Mouse (Mus musculus): ENCODE measurements around the gene Retreg1.
A peak's percentile ranks its signal among the peaks of the same experiment; 100 is the strongest.

Gene Retreg1

DNA sequence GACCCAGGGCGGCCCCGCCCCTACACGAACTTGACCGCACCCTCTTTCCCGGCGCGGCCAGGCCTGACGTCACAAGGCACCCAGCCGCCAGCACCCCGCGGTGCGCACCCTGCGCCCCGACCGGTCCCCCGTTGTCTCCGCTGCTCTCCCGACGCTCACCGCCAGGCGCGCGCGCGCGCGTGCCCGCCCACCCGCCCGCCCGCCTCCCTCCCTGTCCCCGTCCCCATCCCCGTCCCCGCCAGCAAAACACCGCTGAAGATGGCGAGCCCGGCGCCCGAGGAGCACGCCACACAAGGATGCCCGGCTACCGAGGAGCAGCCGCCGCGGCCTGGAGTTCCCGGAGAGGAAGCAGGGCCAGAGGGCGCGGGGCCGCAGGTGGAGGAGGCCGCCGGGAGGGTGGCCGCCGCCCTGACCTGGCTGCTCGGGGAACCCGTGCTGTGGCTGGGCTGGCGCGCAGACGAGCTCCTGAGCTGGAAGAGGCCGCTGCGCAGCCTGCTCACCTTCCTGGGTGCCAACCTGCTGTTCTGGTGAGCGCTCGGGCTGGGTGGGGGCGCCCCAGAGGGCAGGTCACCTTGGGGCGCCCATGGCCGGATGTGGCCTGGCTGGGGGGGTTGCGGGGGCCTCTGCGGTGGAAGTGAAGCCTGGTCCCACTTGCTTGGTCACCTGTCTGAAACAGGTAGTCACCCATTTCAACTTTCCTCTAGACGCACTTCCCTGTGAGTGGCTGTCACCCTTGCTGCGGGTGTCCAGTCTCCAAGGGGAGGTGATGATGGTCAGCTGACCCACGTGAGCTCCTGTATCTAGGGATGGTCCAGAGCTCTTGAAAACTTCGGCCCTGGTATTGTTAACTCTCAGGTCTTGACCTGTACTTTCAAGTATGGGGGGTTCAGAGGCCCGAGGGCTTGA, at the start of gene Retreg1:
Gene Retreg1 (plus strand): TSS at position 95 of the 906 bp plus-strand sequence.
- DNase-seq, result peak; percentile 91

GRCm38 (mm10) chr15:25794123-25794522, 48.9 kb upstream of the Retreg1 start:
- no peak for DNase-seq

- no peak for DNase-seq
These were observed 47.5 kb upstream of the Retreg1 start for GRCm38 (mm10) chr15:25795496-25795895.

DNA sequence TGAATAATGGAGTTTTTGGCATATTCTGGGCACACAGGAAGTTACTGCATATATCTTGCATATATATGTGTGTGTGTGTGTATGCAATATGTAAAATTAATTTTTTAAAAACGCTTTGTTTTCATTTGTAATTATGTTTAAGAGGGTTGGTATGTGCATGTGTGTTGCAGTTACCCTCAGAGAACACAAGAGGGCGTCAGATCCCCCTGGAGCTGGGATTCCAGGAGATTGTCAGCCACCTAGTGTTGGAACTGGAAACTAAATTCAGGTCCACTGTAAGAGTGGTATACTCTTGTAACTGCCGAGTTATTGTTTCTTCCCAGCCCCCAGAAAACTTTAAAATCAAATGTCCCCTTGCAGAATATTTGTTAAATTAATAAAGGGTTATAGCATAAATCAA, 46.6 kb upstream of the Retreg1 start:
- peak; percentile 54 for DNase-seq

DNA sequence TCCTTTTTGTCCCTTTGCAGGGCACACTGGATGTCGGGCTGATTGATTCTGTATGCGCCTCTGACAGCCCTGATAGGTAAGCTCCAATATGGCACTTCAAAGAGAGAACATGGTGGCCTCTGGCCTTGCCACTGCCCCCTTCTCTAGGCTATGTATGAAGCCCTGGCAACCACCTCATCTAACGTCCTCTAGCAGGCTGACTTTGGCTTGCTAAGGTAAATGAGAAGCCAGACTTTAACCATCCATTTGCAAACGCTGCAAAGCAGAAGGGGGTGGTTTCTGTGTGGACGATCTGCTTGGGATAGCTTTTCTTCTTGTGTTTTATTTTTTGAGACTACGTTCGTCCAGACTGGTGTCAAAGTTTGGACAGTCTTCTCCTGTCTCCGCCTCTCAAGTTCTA, 45.8 kb upstream of the Retreg1 start:
- DNase-seq, result no peak

DNA sequence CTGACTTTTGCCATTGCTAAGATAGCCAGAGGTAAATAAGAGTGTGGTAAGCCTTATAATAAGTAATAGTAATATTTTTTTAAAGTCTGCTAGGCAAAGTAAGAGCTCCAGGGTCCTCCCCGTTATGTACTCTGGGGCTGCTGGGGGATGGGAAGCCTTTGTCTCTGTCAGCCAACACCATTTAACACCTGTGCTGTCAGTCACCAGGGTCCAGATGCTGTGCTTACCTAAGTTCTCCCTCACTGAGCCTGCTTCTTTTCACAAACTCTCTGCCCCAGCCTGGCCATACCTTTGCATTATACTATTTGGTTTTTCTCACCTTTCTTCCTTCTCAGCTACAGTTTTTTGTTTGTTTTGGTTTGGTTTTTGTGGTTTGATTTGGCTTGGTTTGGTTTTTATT, 45.1 kb upstream of the Retreg1 start:
- no peak for DNase-seq

DNA sequence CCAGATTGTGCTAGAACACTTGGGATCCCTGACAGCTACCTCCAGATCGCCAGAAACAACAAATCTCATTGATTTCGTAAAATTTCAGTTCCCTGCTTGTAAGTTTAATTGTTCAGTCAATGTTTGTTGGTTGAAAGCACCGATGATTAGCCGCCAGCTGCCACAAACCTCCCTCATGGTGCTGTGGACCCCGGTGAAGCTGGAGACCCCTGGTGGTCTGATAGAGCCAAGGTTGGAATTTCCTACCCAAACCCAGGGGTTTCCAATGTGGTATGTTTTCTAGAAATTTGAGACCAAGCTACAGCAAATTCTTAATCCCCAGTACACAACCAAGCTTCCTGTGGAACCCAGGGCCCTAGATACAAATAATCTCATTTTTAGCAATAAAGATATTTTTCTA, 41.3 kb upstream of the Retreg1 start:
- DNase-seq, result no peak

GRCm38 (mm10) chr15:25802194-25802593, 40.8 kb upstream of the Retreg1 start:
- no peak for DNase-seq

DNA sequence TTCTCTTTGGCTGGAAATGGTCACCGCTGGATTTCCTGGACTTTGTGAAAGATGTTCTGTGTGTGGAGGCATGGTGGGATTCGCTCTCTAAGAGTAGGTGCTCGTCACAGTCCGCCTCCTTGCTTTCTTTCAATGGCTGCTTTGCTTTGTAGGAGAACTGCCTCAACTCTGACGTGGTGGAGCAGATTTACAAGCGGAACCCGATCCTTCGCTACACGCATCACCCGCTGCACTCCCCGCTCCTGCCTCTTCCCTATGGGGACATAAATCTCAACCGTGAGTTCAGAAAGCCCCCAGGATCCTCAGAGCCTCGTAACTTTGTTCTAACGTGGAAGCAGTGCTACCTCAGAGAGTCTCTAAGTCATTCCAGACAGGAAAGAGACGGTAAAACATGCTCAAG, 39.9 kb upstream of the Retreg1 start:
- DNase-seq, result no peak

DNA sequence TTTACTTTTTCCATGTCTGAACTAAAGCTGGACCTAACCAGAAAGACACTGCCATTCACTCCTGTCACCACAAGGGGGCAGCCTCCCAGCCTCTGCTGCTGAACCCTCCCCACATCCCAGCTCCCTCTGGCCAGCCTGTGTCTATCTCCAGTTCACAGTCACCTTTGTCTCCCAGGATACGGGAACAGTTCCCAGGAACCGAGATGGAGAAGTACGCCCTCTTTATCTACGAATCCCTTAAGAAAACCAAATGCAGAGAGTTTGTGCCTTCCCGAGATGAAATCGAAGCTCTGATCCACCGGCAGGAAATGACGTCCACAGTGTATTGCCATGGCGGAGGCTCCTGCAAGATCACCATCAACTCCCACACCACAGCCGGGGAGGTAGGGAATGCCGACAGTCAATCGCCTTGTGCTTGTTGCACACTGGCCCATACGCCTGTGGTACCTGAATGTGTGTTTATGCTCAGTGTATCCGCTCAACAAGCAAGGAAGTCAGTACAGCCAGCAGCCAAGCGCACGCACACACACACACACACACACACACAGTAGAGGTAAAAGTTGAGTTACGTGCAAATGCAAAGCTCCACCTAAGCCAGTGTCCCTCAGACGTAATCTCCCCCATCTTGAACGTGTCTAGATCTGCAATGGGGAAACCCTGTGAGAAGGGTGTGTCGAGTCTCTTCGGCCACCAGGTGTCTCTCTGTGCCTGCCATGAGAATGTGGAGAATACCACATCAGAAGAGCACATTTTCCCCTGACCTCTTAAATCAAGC, 37.5 kb upstream of the Retreg1 start:
- DNase-seq, result peak; percentile 74

DNA sequence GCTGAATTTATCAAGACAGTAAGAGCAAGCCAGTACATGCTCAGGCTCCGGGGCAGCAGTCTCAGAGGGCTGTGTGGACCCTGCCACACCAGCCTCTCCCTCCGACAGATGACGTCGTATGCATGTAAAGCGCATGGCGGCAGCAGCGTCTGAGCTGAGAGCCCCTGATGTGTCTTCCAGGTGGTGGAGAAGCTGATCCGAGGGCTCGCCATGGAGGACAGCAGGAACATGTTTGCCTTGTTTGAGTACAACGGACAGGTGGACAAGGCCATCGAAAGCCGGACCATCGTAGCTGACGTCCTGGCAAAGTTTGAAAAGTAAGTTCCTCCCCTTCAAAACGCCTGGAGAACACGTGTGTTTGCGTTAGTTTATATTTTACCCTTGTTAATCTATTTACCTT, 36.6 kb upstream of the Retreg1 start:
- DNase-seq, result no peak

- no peak for DNase-seq
These were observed 36.1 kb upstream of the Retreg1 start for GRCm38 (mm10) chr15:25806878-25807277.

DNA sequence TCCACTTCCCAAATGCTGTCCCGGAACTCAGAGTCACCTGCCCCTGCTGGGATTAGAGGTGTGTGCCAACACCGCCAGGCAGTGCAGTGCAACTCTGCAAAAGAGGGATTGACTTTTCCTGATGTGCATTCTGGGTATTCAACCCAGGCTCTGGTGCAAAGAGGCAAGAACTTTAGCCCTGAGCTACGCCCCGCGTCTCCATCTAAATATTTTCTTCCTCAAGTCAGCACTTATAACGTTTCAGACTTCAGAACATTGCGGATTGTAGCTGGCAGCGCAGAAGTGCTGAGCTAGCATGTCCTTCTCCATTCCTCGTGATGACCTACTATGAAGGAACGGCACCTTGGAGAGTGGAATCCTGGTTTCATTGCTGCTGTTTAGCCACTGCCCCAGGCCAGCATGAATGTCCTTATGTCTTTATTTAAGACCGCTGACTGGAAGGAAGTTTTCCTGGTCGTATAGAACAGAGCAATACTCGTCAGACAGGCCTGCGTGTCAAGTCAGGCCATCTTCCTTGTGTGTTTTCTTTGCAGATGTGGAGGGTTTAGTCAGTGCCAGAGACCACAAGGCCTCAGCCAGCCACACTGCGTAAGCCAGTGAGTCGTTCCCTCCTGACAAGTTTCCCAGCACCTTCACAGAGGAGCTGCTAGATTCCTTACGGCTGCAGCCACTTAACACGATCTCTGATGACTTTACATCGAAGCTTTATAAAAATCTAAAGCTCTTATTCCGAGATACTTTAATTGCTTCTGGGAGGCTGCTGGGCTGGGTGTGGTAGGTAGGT, 34.1 kb upstream of the Retreg1 start:
- no peak for DNase-seq

DNA sequence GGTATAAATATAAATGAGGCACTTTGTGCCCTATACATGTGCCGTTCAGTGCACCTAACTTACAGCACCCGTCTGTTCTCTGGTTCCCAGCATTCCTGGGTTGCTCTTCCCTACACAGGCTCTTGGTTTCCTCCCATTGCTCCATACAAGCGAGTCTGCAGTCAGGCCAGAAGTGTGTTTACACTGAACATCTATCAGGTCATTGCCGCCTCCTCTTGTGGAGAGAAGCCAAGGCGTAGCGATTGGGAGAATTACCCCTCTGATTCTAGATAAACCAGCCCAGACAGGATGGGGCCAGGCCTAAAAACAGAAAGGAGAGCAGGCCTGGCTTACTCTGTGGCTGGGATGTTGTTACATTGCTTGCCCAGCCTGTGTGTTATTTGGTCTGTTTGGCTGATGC, 33.3 kb upstream of the Retreg1 start:
- DNase-seq, result no peak

DNA sequence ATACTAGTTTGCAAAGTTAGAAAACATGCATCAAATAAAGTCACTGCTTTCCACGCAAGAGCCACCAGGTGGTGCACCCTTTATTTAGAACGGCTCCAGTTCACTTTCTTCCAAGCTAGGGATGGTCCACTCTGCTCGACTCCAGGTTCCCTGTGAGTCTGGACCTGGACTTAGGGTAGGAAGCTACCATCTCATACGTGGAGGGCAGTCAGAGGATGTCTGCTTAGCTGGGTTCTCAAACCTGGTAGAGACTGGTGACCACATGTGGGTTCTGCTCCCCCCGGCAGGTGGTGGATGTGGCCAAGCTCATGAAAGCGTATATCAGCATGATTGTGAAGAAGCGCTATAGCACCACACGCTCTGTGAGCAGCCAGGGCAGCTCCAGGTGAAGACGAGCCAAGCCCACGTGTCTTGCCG, 31.1 kb upstream of the Retreg1 start:
- peak; percentile 23 for DNase-seq

- DNase-seq, result peak; percentile 64
These were observed 30.5 kb upstream of the Retreg1 start for GRCm38 (mm10) chr15:25812479-25812878.

DNA sequence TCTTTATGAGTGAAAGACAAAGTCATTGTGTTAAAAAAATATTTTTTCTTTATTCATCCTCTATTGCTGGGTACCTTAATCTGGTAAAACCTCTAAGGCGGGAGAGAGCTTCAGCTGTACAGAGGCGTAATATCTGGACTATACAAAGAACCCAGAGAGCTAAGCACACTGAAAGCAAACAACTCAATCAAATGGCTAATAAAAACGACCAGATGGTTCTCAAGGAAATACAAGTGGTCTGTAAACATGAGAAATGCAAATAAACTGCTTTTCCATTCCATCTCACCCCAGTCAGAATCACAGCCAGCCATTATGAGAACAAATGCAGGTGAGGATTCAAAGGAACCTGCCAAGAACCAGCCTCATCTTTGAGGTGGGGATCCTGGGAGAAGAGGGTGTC, 28.4 kb upstream of the Retreg1 start:
- no peak for DNase-seq

DNA sequence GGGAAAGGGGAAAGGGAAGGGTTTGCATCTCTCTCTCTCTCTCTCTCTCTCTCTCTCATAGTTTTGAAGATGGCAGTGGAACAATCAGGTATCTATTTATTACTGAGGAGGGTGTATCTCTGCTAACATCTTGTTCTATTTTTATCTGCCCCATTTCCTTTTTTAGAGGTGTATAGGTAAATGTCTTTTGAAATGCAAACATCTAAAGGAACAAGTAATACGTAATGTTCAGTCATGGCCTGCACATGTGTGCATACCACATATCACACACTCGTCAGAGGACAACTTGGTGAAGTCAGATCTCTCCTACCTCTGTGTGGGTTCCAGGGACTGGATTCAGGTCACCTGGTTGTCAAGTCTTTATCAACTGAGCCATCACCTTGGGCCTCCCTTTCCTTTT, 25.8 kb upstream of the Retreg1 start:
- no peak for DNase-seq

GRCm38 (mm10) chr15:25821981-25822380, 21.0 kb upstream of the Retreg1 start:
- no peak for DNase-seq

DNA sequence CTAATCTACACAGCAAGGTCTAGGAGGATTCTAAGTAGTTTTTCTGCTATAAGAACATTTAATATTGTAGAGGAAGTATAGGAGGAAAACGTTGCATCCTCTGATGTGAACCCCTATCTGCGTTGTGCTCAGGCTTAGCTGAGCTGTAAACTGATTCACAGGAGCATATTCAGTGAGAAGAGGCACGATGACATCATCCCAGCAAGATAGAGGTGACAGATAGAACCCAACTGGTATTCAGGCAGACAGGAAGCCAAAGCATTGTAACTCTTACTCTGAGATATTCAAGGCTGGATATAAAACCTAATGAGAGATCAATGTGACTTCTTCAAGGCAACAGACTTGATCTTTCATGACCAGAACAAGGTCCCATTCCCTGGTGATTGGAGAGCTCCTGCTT, 20.3 kb upstream of the Retreg1 start:
- DNase-seq, result no peak

DNA sequence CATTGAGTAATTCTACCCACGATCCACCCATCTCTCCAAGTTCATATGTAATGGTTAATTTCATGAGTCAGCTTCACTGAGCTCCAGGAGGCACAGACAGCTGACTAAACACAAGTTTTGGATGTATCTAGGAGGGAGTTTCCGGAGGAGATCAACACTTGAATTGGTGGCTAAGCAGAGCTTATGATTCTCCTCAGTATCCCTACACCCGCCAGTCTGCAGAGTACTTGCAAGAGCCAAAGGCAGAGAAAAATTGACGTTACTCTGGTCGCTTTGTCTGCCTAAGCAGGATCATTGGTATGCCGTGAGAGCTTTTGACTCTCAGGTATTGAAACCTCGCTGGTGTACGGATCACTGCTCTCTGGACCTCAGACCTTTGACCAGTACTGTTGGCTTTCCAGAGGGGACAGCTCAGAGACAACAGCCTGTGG, 16.4 kb upstream of the Retreg1 start:
- DNase-seq, result no peak

- peak; percentile 26 for DNase-seq
These were observed 14.5 kb upstream of the Retreg1 start for GRCm38 (mm10) chr15:25828464-25828863.

- DNase-seq, result no peak
These were observed 12.6 kb upstream of the Retreg1 start for GRCm38 (mm10) chr15:25830426-25830825.

All from thymus, postnatal 14 days (tissue).